Mouse (Mus musculus): Measurements from ENCODE around the gene Fam186b.
A peak's percentile ranks its signal among the peaks of the same experiment; 100 is the strongest.

Fam186b gene

GRCm38 (mm10) chr15:99320168-99320674, 24.5 kb upstream of the Fam186b start:
- DNase-seq (ENCODE audit: low spot score in 2 of 2) = no peak

GRCm38 (mm10) chr15:99319411-99319871, 23.8 kb upstream of the Fam186b start:
- no peak for DNase-seq (ENCODE audit: low spot score in 2 of 2)

DNA sequence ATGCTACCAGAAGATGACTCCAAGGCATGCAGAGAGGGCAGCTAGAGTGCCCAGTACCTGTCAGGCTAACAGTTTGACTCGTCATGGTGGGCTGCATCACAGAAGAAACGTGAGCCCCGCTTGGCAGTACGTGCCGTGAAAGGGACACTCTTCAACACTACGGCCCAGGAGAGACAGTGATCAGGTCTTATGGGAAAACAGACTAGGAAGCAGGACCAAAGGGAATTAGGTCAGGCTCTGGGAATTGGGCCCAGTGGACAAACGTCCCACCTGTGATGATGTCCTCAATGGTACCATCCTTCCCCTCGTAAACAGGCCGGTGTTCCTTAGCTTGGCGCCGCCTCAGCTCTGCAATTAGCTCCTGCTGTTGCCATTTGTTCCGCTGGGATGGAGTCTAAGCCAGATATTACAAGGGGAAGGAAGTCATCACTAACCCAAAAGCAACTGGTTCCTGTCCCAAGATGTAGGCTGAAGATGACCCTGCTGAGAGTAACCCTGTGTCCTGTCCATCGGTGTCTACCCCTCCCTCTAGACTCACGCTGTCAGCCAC, 23.2 kb upstream of the Fam186b start:
- DNase-seq (ENCODE audit: low spot score in 2 of 2) = no peak

DNA sequence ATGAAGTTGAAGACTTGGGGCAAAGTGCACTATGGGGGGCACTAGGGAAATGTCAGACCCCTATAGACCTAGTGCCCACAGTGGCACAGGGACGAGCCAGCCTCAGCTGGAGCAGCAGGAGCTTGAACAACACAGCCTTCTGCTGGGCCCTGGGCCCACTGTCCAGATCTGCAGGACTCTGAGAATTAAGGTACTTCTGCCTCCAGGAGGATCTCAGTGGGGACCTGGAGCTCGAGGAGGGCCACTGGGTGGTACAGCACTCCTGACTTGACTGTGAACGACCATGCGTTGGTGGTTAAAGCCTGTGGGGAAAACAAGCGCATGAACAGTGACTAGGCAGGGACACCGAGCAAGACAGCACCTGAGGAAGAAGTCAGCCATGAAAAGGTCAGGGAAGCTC, 22.4 kb upstream of the Fam186b start:
- no peak for DNase-seq (ENCODE audit: low spot score in 2 of 2)

- DNase-seq (ENCODE audit: low spot score in 2 of 2) = no peak
These were observed 21.6 kb upstream of the Fam186b start for GRCm38 (mm10) chr15:99317267-99317651.

DNA sequence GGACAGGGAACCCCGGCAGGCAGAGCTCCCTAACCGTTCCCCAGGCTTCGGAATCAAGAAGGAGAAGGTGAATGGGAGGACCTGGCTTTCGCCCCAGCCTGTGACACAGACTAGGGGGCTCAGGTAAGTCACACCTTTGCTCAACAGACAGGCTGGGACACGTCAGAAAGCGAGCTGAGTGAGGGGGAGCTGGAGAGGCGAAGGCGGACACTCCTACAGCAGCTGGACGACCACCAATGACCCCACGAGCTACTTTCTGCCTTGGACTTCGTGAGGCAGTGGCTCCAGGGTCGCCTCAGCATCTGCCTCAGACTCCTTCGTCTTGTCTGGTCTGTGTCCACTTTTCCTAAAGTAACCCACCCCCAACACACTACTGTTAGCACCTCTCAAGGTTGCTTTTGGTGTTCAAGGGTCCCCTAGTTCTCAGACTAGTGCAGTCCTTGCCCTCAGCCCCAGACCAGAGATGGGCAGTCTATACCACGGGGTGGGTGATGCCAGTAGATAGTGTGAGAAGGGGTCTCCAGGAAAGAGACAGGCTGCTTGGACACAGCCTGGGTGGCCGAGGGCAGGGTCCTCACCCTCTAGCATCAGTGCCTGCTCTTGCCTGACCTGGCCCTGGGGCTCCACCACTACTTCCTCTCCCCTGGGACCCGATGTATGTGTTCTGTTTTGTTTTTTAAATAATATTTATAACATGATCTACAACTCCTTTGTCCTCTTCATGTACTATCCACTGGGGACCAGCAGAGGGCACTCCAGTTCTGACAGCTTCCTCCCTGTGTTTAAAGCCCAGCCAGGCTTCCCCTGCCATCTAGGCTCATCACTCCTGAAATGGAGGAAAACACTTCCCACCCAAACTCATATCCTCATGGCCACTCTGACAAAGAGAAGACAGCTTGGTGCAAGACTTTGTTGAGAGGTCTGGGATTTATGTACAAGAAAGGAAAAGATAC, 20.9 kb upstream of the Fam186b start:
- DNase-seq (ENCODE audit: low spot score in 2 of 2) = peak; percentile 66 to 68

GRCm38 (mm10) chr15:99314891-99315290, 19.2 kb upstream of the Fam186b start:
- DNase-seq (ENCODE audit: low spot score in 2 of 2) = no peak

- no peak for DNase-seq (ENCODE audit: low spot score in 2 of 2)
These were observed 14.9 kb upstream of the Fam186b start for GRCm38 (mm10) chr15:99310617-99311016.

DNA sequence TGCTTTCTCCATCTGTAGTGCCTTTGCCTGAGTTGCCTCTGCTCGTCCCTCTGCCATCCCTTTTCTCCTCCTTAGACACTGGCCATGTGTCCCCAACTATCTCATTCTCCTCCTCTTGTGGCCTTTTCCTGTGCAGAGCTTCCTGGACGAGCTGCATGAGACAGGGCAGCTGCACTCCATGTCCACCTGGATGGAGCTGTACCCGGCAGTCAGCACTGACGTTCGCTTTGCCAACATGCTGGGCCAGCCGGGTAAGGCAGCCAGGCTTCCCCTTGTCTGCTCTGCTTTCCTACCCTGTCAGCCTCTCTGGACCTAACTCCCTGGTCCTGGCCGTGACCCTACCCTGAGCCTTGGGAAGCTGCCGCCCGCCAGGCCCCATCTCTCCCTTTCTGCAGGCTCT, 13.9 kb upstream of the Fam186b start:
- no peak for DNase-seq (ENCODE audit: low spot score in 2 of 2)

- DNase-seq (ENCODE audit: low spot score in 2 of 2) = no peak
These were observed 11.8 kb upstream of the Fam186b start for GRCm38 (mm10) chr15:99307476-99307875.

DNA sequence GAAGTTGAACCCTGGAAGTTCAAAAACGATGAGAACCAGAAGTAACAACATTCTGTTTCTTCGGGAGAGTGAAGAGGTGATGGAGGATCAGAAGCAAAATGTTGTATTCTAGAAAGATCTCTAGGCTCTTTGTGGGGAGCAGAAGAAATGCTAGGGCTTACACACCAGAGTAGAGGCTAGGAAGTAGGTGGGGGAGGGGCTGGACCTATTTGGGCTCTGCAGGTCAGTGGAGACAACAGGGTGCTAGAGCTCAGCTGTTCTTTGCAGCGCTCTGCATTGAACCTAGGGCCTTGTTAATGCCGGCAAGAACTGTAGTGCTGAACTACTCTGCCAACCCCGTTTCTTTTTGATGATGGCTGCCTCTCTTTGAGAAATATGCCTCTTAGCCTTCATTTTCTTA, 525 bp upstream of the Fam186b start:
- no peak for DNase-seq (ENCODE audit: low spot score in 2 of 2)

GRCm38 (mm10) chr15:99294813-99295374, 794 bp downstream of the Fam186b start, which contains the start of gene Prpf40b:
TSS of gene Prpf40b (plus strand) at chr15:99295087.
- DNase-seq (ENCODE audit: low spot score in 2 of 2) = peak; percentile 94 to 96

DNA sequence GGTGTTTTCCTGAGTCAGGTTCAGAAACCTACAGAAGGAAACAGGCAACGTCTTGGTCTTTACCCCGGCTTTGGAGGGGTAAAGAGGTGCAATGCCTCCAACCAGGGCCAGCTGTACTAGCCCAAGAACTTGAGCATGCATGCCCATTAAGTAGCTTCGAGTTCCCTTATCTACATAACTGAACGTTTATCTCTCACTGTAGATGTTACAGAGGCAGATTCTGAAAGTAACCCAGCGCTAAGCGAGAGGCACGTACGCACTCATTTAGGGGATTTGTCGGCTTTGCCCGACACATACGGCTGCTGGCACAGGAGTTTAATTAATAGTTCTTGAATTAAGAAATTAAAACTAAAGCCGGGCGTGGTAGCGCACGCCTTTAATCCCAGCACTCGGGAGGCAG, 1.4 kb downstream of the Fam186b start:
- DNase-seq (ENCODE audit: low spot score in 2 of 2) = no peak

- no peak for DNase-seq (ENCODE audit: low spot score in 2 of 2)
These were observed 5.1 kb downstream of the Fam186b start for GRCm38 (mm10) chr15:99290586-99290985.

GRCm38 (mm10) chr15:99285189-99285535, 10.5 kb downstream of the Fam186b start:
- no peak for DNase-seq (ENCODE audit: low spot score in 2 of 2)

DNA sequence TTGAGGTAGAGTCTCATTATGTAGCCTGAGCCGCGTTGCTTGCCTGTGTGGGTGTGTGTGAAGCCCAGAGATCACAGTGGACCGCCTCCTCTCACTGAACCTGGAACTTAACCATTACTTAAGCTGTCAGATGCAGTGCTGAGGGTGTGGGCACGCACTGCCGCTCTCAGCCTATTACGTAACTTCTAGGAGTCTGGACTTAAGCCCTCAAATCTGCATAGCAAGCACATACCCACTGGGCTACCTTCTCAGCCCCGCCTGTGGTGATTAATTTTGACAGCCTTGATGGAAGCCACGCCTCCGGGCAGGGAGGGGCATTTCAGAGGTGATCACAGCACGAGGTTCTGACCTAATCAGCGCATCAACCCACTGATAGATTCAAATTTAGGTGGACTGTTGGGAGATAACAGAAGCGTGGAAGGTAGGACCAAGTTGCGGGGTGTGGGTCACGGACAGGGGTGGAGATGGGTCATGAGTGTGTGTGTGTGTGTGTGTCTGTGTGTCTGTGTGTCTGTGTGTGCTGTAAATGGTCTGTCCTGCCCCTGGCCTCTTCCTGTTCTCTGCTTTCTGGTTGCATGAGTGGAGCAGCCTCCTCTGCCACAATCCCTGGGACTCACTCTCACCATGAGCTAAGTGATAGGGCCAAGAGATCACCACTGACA, 11.0 kb downstream of the Fam186b start:
- DNase-seq (ENCODE audit: low spot score in 2 of 2) = peak in 1 of 2 experiments; percentile 51

DNA sequence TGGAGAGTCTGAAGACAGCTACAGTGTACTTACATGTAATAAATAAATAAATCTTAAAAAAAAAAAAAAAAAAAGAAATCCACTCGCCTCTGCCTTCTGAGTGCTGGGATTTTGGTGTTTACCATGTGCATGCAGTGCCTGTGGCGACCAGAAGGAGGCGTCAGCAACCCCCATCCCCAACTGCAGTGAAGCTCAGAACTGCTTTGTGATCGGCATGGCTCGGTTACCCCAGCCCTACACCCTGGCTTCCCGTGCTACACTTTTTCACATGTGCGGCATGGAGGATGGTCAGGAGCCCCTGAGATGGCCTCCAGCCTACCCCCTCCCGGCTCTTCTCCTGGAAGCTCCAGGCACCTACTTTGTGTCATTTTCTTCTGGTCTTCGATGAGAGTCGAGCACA, 12.2 kb downstream of the Fam186b start:
- no peak for DNase-seq (ENCODE audit: low spot score in 2 of 2)

DNA sequence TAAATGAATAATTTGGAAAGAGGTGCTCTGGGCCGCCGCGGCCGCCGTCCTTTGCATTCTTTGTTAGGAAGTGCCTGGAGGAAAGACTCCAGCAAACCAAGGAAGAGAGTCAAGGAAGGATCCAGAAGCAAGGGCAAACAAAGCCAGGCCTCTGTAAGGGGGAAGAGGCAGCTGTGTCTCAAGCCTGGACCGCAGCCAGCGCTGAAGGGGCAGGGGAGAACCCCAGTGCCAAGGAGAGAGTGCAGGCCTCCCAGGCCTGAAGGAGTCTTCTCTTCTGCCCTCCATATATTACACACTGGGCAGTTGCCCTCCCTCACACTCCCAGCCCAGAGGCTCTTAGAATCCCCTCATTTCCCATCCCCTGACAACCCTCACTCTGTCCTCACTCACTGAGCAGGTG, 17.4 kb downstream of the Fam186b start:
- DNase-seq (ENCODE audit: low spot score in 2 of 2) = no peak

DNA sequence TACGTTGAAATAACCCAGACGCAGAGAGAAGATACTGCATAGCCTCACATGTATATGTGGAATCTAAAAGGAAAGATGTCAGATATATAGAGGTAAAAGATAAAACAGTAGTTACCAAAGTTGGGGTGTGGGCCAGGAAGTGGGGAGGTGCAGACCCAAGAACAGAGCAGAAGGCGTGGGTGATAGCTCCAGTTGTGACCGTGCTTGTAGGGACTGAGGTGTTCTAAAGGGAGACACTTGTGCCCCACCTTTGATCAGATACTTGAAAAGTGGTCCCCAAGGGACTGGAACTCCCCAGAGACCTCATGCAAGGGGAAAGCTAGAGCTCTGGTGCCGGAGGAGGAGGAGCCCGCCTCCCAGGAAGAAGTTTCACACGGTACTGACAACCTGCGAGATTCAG, 19.6 kb downstream of the Fam186b start:
- DNase-seq (ENCODE audit: low spot score in 2 of 2) = no peak

DNA sequence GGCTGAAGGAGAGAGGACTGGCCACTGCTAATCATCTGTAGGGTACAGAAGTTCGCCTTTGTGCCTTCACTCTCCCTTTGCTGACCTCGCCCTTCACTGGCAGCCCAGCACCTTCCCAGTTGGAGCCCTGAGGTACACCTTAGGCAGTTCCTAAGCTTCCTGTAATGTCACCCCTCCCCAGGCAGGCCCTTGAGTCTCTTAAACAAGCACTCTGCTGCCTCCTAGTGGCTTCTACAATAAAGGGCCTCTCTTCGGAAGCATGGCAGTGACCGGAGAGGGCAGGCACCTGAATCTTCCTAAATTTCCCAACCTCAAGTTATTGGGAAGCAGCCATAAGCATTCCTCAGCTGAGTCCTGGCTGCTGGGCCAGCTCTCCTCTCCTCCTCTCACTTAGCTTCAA, 30.0 kb downstream of the Fam186b start:
- DNase-seq (ENCODE audit: low spot score in 2 of 2) = peak; percentile 42 to 62

DNA sequence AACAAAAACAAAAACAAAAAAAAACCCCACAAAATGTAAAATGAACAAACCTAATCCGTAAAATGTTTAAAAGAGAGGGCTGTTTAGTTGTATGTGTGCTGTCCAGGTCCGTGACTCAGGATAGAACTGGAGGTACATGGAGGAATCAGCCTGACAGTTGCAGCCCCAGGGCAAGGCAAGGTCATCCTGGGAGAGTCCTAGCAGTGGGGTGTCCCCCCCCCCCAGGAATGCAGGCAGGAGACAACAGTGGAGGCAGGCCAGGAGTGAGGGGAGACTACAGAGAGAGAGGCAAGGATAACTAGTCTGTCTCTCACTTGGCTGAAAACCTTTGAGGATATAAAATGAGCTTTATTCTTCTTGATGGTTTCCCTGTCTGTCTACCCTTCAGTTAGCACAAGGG, 31.3 kb downstream of the Fam186b start:
- DNase-seq (ENCODE audit: low spot score in 2 of 2) = no peak

GRCm38 (mm10) chr15:99262702-99263101, 33.0 kb downstream of the Fam186b start:
- DNase-seq (ENCODE audit: low spot score in 2 of 2) = no peak

Data from urinary bladder, postnatal 36 days (tissue).